Mouse (Mus musculus): ENCODE results near the gene B630019K06Rik.

DNA sequence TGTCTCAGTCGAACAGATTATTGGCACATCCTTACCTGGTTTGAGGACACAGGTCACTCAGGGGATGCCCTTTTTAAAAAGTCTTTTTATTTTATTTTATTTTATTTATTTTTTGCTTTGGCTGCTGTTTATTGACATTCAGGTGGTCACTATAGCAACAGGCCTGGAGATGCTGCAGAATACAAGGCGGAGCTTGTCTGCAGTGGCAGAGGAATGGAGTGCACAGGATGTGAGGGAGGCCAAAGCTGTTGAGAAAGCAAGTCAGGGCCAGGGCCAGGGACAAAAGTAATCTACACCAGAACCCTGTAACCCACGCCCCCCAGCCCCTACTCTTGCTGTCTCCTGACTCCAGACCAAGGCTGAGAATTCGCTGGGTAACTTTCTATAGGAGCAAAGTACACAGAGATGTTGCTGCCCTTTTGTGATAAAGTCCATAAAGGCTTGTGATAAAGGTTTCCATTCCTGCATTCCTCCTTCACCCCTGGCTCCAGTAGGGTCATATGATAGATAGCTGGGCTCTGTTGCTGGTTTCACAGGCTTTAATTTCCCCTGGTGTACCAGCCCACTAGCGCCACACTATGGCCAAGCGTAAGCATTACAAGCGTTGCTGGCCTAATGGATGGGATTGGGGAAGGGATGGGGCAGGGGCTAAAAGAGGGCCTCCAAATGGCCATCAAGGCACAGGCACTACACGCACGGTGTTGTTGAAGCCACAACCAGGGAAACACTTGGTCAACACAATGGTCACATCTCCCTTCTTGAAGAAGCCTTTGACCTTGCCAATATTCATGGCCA is 29.8 kb downstream of the B630019K06Rik start:
- TF ChIP-seq CTCF (IDR thresholded peaks at IDR 0.05; ENCODE audit: borderline replicate concordance, insufficient read depth, low read depth, low read length), result peak; percentile 16; the same call in 1 of the 2 replicates
- TF ChIP-seq POLR2A (IDR thresholded peaks at IDR 0.05; ENCODE audit: borderline replicate concordance, insufficient read depth, low read length), result no peak
